In the genomic region with DNA sequence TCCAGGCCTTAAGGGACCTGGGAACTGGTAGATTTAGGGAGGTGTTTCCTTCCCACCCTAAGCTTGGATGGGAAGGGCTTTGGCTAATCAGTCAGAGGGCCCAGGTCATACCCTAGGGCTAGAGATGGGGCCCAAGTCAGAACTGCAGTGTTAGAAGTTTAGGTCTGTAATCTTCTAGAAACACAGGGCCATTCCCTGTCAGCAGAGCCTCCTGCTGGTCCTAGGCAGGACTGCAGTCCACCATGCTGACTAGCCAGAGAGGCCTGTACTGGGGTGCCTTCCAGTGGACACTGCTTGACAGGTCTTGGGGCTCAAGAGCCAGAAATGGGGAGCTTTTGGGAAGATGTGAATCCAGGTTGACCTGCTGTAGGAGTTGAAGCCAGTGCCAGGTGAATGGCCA, we compare ENCODE assay signal across 10 mouse cellular contexts. TPM values are rescaled to one million over a fixed set of nuclear protein-coding genes. Genes with fewer than 3 reads are reported as not detected.
DNase-seq lines count a peak whose midpoint lies in the region; ATAC-seq and TF ChIP-seq lines count a peak whose summit lies in the region.
"Had no signal": no experiment of that assay in that cellular context is flagged by ENCODE, and none has a peak within 500 bp of the region (broad histone marks: within the 10 kb centered on the region; RNA-seq: fewer than 3 reads in every experiment).

No protein-coding gene starts in this region.

- peak; percentile 19 to 52; a peak in 2 of 4 replicates for TF ChIP-seq CTCF in CH12.LX (conservative IDR thresholded peaks at IDR 0.05 in 1 of 2, IDR thresholded peaks at IDR 0.05 in 1 of 2; ENCODE audit: low read depth in 2 of 2, low read length in 2 of 2)
- peak; percentile 55 for TF ChIP-seq CTCF in bone marrow, adult 2 months (IDR thresholded peaks at IDR 0.05; ENCODE audit: control insufficient read depth, insufficient read depth, low read length)

- TF ChIP-seq RAD21 in CH12.LX (IDR thresholded peaks at IDR 0.05; ENCODE audit: low read depth, low read length), result peak; percentile 35

- dilution Hi-C loops in CH12.LX (cut with MboI; ENCODE audit: extremely low pct_ligation_motif_present, extremely low pct_unique_long_range_greater_than_20kb, low sequenced_read_pairs), result no loop called here

- H3K9ac ChIP-seq in kidney, embryonic 14.5 days (ENCODE audit: low read depth, low read length), result no peak overlapping the region
- no peak overlapping the region for H3K9ac ChIP-seq in CH12.LX (ENCODE audit: insufficient read depth, low read depth)
- H3K9ac ChIP-seq: forebrain, embryonic 13.5 days; midbrain, embryonic 15.5 days had no signal

- in situ Hi-C loops in CH12.LX (cut with MboI; ENCODE audit: low pct_ligation_motif_present, low pct_unique_long_range_greater_than_20kb, low sequenced_read_pairs), result no loop called here

- TF ChIP-seq EP300 in CH12.LX (IDR thresholded peaks at IDR 0.05; ENCODE audit: low read length), result no peak

- no peaks in the 10 kb centered on the region for H3K36me3 ChIP-seq in kidney, embryonic 14.5 days (ENCODE audit: control insufficient read depth, insufficient read depth, low read length)
- H3K36me3 ChIP-seq in CH12.LX (replicated peaks in 1 of 2; ENCODE audit: control insufficient read depth in 1 of 2, insufficient read depth in 1 of 2, low read length in 1 of 2), result no peaks in the 10 kb centered on the region
- H3K36me3 ChIP-seq: midbrain, embryonic 15.5 days had no signal

- TF ChIP-seq POLR2A in CH12.LX (IDR thresholded peaks at IDR 0.05; ENCODE audit: low read depth, low read length), result no peak
- TF ChIP-seq POLR2A in bone marrow, adult 2 months (IDR thresholded peaks at IDR 0.05; ENCODE audit: borderline replicate concordance, control insufficient read depth, low read depth, low read length), result no peak

- DNase-seq in kidney, adult 9 months, result peak; percentile 58
- DNase-seq in CH12.LX (ENCODE audit: extremely low read depth), result peak; percentile 16
- peak; percentile 30 for DNase-seq in naive thymus-derived CD4-positive, alpha-beta T cell, adult 2 months (ENCODE audit: low read depth)
- DNase-seq in adrenal gland, postnatal 4 days (ENCODE audit: low spot score in 2 of 2), result no peak
- no peak for DNase-seq in retina, postnatal 1 day
- DNase-seq: left cerebral cortex, postnatal 4 days had no signal

- H3K4me2 ChIP-seq in kidney, embryonic 14.5 days (replicated peaks; ENCODE audit: low read depth, low read length), result no peak overlapping the region
- no peak overlapping the region for H3K4me2 ChIP-seq in CH12.LX (ENCODE audit: insufficient read depth, low read depth, poor library complexity, severe bottlenecking)
- H3K4me2 ChIP-seq: forebrain, embryonic 13.5 days; midbrain, embryonic 15.5 days had no signal

- no peaks in the 10 kb centered on the region for H3K9me3 ChIP-seq in kidney, embryonic 14.5 days (ENCODE audit: control insufficient read depth, low read length)
- H3K9me3 ChIP-seq in CH12.LX (replicated peaks; ENCODE audit: low read length), result no peaks in the 10 kb centered on the region
- H3K9me3 ChIP-seq: forebrain, embryonic 13.5 days; midbrain, embryonic 15.5 days had no signal

- H3K27me3 ChIP-seq in kidney, embryonic 14.5 days (ENCODE audit: control insufficient read depth, insufficient read depth, low read length), result no peaks in the 10 kb centered on the region
- H3K27me3 ChIP-seq in CH12.LX (replicated peaks), result peaks cover 19% of the 10 kb centered on the region
- H3K27me3 ChIP-seq: forebrain, embryonic 13.5 days; midbrain, embryonic 15.5 days had no signal

- ATAC-seq in kidney, embryonic 14.5 days (ENCODE audit: low FRiP score, low TSS enrichment), result no peak
- ATAC-seq: forebrain, embryonic 13.5 days; midbrain, embryonic 15.5 days had no signal

- peaks cover 6% of the 10 kb centered on the region; the same call in 1 of the 2 replicates for H3K4me1 ChIP-seq in kidney, embryonic 14.5 days (ENCODE audit: control insufficient read depth, insufficient read depth, low read length)
- H3K4me1 ChIP-seq in CH12.LX (ENCODE audit: control insufficient read depth in 1 of 2, insufficient read depth in 2 of 2), result peaks cover 6 to 9% of the 10 kb centered on the region in 2 experiments
- H3K4me1 ChIP-seq in bone marrow, adult 2 months (ENCODE audit: control insufficient read depth, insufficient read depth, low read length), result no peaks in the 10 kb centered on the region; the same call in 1 of the 2 replicates
- H3K4me1 ChIP-seq: forebrain, embryonic 13.5 days; midbrain, embryonic 15.5 days had no signal

- no peak overlapping the region for H3K27ac ChIP-seq in kidney, embryonic 14.5 days (ENCODE audit: low read depth, low read length)
- no peak overlapping the region for H3K27ac ChIP-seq in CH12.LX (ENCODE audit: insufficient read depth, low read depth)
- no peak overlapping the region for H3K27ac ChIP-seq in bone marrow, adult 2 months (ENCODE audit: control insufficient read depth, insufficient read depth, low read depth, low read length, poor library complexity)
- H3K27ac ChIP-seq: forebrain, embryonic 13.5 days; midbrain, embryonic 15.5 days had no signal

- H3K79me2 ChIP-seq in CH12.LX (replicated peaks; ENCODE audit: control insufficient read depth, extremely low read depth, insufficient read depth, poor library complexity, severe bottlenecking), result no peaks in the 10 kb centered on the region

- H3K4me3 ChIP-seq in kidney, embryonic 14.5 days (ENCODE audit: low read length), result no peak overlapping the region
- no peak overlapping the region for H3K4me3 ChIP-seq in CH12.LX (replicated peaks in 1 of 3; ENCODE audit: low read depth in 2 of 3, low read length in 2 of 3, poor library complexity in 1 of 3)
- H3K4me3 ChIP-seq in bone marrow, adult 2 months (replicated peaks; ENCODE audit: control insufficient read depth, low read depth, low read length), result no peak overlapping the region
- H3K4me3 ChIP-seq: forebrain, embryonic 13.5 days; midbrain, embryonic 15.5 days had no signal

TF ChIP-seq in CH12.LX, 34 proteins besides CTCF, POLR2A, EP300 and RAD21:
- no peak for TF ChIP-seq JUN (IDR thresholded peaks at IDR 0.05; ENCODE audit: insufficient read depth, low read depth, low read length)
- TF ChIP-seq JUND (conservative IDR thresholded peaks at IDR 0.05; ENCODE audit: low read depth, low read length), result no peak
- TF ChIP-seq SMC3 (IDR thresholded peaks at IDR 0.05; ENCODE audit: low read depth, low read length), result peak; percentile 42

RNA-seq across cellular contexts. Expression of gene Crispld2, which starts 8.2 kb away (rescaled TPM):
- 4.9 and 5.2 TPM in 2 replicates for polyA plus RNA-seq in kidney, embryonic 14.5 days (2014; fragmentation: Nextera tagmentation; extraction: Ambion mirVana)
- 0.04 TPM in 1 of 2 replicates, not detected in the other for total RNA-seq in CH12.LX (2012; rRNA removed)
- not detected in 2 replicates for total RNA-seq in CH12.LX (2014; rRNA removed)
- polyA plus RNA-seq in CH12.LX (2012; ENCODE audit: insufficient read length, low read depth), result not detected in 2 replicates
- polyA plus RNA-seq in bone marrow, adult 2 months (2011; ENCODE audit: insufficient read depth, insufficient read length, low replicate concordance, missing spikeins), result 4.9 and 17.2 TPM in 2 replicates
- 10 to 100 TPM in 1 of 2 experiments, 1 to 10 TPM in 1; 9.9 to 11.7 TPM for total RNA-seq in adrenal gland, postnatal 4 days (2021)

Comparison
In these comparisons a context has a peak if more than half of its experiments do, and no peak if none do; other contexts are left out.
1. DNase-seq: peak in kidney, adult 9 months (single experiment), CH12.LX (single experiment) and naive thymus-derived CD4-positive, alpha-beta T cell, adult 2 months (single experiment); none in adrenal gland, postnatal 4 days (0 of 2) and retina, postnatal 1 day (single experiment).